Comparison of ENCODE assay signal across 18 mouse cellular contexts in the genomic region with DNA sequence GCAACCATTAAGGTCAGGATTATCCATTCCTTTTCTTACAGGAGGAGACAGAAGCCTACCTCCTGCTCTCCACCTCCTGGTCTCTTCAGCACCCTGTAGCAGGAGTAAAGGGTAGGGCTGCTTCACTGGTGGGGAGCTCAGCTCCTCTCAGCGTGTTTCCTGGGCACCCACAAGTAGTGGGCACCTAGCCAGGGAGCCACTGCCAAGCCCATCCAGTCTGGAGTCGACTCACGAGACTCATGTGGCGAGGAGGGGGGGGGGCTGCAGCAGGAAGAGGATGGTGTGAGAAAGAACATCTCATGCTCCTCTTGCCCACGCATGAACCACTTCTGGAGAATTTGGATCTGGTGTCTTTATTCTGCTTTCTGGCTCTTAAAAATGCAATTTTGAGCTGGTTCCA.
DNase-seq lines count a peak whose midpoint lies in the region; ATAC-seq and TF ChIP-seq lines count a peak whose summit lies in the region.
"Had no signal": no experiment of that assay in that cellular context is flagged by ENCODE, and none has a peak within 500 bp of the region (broad histone marks: within the 10 kb centered on the region; RNA-seq: fewer than 3 reads in every experiment).

No protein-coding gene starts in this region.

- intact Hi-C loops in left cerebral cortex, adult 2 months (cut with DNase I): no loop called here

- H3K27ac ChIP-seq in left cerebral cortex, adult 2 months: peak overlapping the region; percentile 48; the same call in 1 of the 2 replicates
- H3K27ac ChIP-seq in embryonic facial prominence, embryonic 10.5 days (replicated peaks): no peak overlapping the region
- H3K27ac ChIP-seq: embryonic facial prominence, embryonic 13.5 days; heart, embryonic 10.5 days; layer of hippocampus, adult 2 months; limb, embryonic 15.5 days had no signal

- H3K4me3 ChIP-seq in left cerebral cortex, adult 2 months: no peak overlapping the region
- H3K4me3 ChIP-seq in embryonic facial prominence, embryonic 10.5 days: no peak overlapping the region
- H3K4me3 ChIP-seq in lung, adult 2 months (replicated peaks; ENCODE audit: extremely low read depth, low read depth, low read length): no peak overlapping the region
- H3K4me3 ChIP-seq: embryonic facial prominence, embryonic 13.5 days; heart, embryonic 10.5 days; layer of hippocampus, adult 2 months; limb, embryonic 15.5 days had no signal

- no peaks in the 10 kb centered on the region; the same call in 1 of the 2 replicates for H3K27me3 ChIP-seq in embryonic facial prominence, embryonic 10.5 days (replicated peaks; ENCODE audit: low read depth, poor library complexity, severe bottlenecking)
- H3K27me3 ChIP-seq: embryonic facial prominence, embryonic 13.5 days; limb, embryonic 15.5 days had no signal

- H3K36me3 ChIP-seq in embryonic facial prominence, embryonic 10.5 days (replicated peaks): no peaks in the 10 kb centered on the region
- H3K36me3 ChIP-seq: embryonic facial prominence, embryonic 13.5 days; heart, embryonic 10.5 days; limb, embryonic 15.5 days had no signal

- TF ChIP-seq POLR2A in brain, embryonic 14.5 days (IDR thresholded peaks at IDR 0.05; ENCODE audit: borderline replicate concordance, extremely low read depth, insufficient read depth, insufficient read length, poor library complexity, severe bottlenecking): no peak
- no peak for TF ChIP-seq POLR2A in lung, adult 2 months (IDR thresholded peaks at IDR 0.05; ENCODE audit: borderline replicate concordance, extremely low read depth, low read depth, low read length)

- no peak for TF ChIP-seq CTCF in brain, embryonic 14.5 days (IDR thresholded peaks at IDR 0.05; ENCODE audit: borderline replicate concordance, extremely low read depth, insufficient read depth, insufficient read length)
- TF ChIP-seq CTCF in left cerebral cortex, adult 2 months (IDR thresholded peaks at IDR 0.05): no peak
- TF ChIP-seq CTCF in lung, adult 2 months (IDR thresholded peaks at IDR 0.05; ENCODE audit: insufficient read depth, low read length): no peak

- no peak for ATAC-seq in activated CD4-positive, CD25-positive, alpha-beta regulatory T cell, adult 4 months
- ATAC-seq in megakaryocyte-erythroid progenitor cell, adult 5-6 weeks (replicated peaks; ENCODE audit: low FRiP score, low TSS enrichment, poor library complexity, severe bottlenecking): no peak
- ATAC-seq: CD4-positive, CD25-positive, alpha-beta regulatory T cell, adult 4 months had no signal

- 84% methylated on average over 5 of the region's 5 CpGs for WGBS in embryonic facial prominence, embryonic 10.5 days
- 57% methylated on average over 5 of the region's 5 CpGs for WGBS in lung, adult 2 months

- peak; percentile 35 for DNase-seq in brain, embryonic 14.5 days (ENCODE audit: low read depth)
- peak; percentile 18 to 46 for DNase-seq in frontal cortex, postnatal 10 days (ENCODE audit: low spot score in 2 of 2)
- DNase-seq in left cerebral cortex, adult 2 months (ENCODE audit: extremely low spot score in 1 of 2, low spot score in 2 of 2): peak; percentile 36 to 61
- peak; percentile 61 to 69 for DNase-seq in right cerebral cortex, adult 2 months (ENCODE audit: low spot score in 2 of 2)
- DNase-seq in embryonic facial prominence, embryonic 10.5 days (ENCODE audit: low spot score): no peak
- DNase-seq in lung, adult 2 months: no peak
- DNase-seq: adrenal gland, postnatal 25 days; gastrocnemius, postnatal 14 days; heart, postnatal 36 days; lung, embryonic 14.5 days; midbrain, embryonic 14.5 days had no signal

- H3K9me3 ChIP-seq in embryonic facial prominence, embryonic 10.5 days: no peaks in the 10 kb centered on the region
- H3K9me3 ChIP-seq: embryonic facial prominence, embryonic 13.5 days; heart, embryonic 10.5 days; limb, embryonic 15.5 days had no signal

- H3K4me1 ChIP-seq in embryonic facial prominence, embryonic 10.5 days: no peaks in the 10 kb centered on the region
- no peaks in the 10 kb centered on the region for H3K4me1 ChIP-seq in lung, adult 2 months (ENCODE audit: control insufficient read depth, insufficient read depth, low read length)
- H3K4me1 ChIP-seq: embryonic facial prominence, embryonic 13.5 days; heart, embryonic 10.5 days; limb, embryonic 15.5 days had no signal

Comparison
In these comparisons a context has a peak if more than half of its experiments do, and no peak if none do; other contexts are left out.
1. DNase-seq: peak in brain, embryonic 14.5 days (single experiment), frontal cortex, postnatal 10 days (2 of 2), left cerebral cortex, adult 2 months (2 of 2) and right cerebral cortex, adult 2 months (2 of 2); none in embryonic facial prominence, embryonic 10.5 days (single experiment) and lung, adult 2 months (single experiment).